Mouse (Mus musculus) heart, postnatal 10 days (tissue): ENCODE data around the gene Zfyve28. TPM values are rescaled to one million over a fixed set of nuclear protein-coding genes. Genes with fewer than 3 reads are reported as not detected.

Source experiments
- DNase-seq, 2 experiments: peaks; one replicate each; pipeline ENCODE4 v3.0.0; 2021
- intact Hi-C: fragments of 180-260 bp; cut with DNase I; formaldehyde crosslinking; loops from one replicate; pipeline ENCODE4 v1.15.1; 2025
- total RNA-seq, 2 experiments: library from RNA; stranded (reverse); gene quantifications; 2 replicates each; pipeline ENCODE4 v1.2.3; 2021

Gene Zfyve28
- total RNA-seq, 2 experiments from 2014 or later = 1.3 to 1.4 TPM

GRCm38 (mm10) chr5:34218672-34219071, 69.6 kb downstream of the Zfyve28 start:
- DNase-seq = no peak
- intact Hi-C loops = no loop called here

- intact Hi-C loops = no loop called here
- peak; percentile 48 to 59 for DNase-seq
These were observed 70.5 kb downstream of the Zfyve28 start for GRCm38 (mm10) chr5:34217756-34218155.

GRCm38 (mm10) chr5:34216025-34216424, 72.2 kb downstream of the Zfyve28 start:
- DNase-seq = no peak
- intact Hi-C loops = no loop called here

GRCm38 (mm10) chr5:34213659-34214058, 74.6 kb downstream of the Zfyve28 start:
- intact Hi-C loops = no loop called here
- DNase-seq = peak in 1 of 2 experiments; percentile 34

- DNase-seq = peak; percentile 83 to 89
- intact Hi-C loops = loop anchor here (1.0 kb wide), 1 partner anchor 45 kb away; no protein-coding TSS in a partner anchor
These were observed 78.0 kb downstream of the Zfyve28 start for GRCm38 (mm10) chr5:34210279-34210678.

- DNase-seq = no peak
- intact Hi-C loops = no loop called here
These were observed 80.7 kb downstream of the Zfyve28 start for GRCm38 (mm10) chr5:34207503-34207902.

GRCm38 (mm10) chr5:34205788-34206187, 82.5 kb downstream of the Zfyve28 start:
- peak in 1 of 2 experiments; percentile 37 for DNase-seq
- intact Hi-C loops = no loop called here

GRCm38 (mm10) chr5:34204911-34205310, 83.3 kb downstream of the Zfyve28 start:
- no peak for DNase-seq
- intact Hi-C loops = no loop called here

- no peak for DNase-seq
- intact Hi-C loops = no loop called here
These were observed 86.2 kb downstream of the Zfyve28 start for GRCm38 (mm10) chr5:34202006-34202405.

- DNase-seq = peak; percentile 48 to 56
- intact Hi-C loops = no loop called here
These were observed 86.9 kb downstream of the Zfyve28 start for GRCm38 (mm10) chr5:34201396-34201795.

GRCm38 (mm10) chr5:34198615-34199014, 89.6 kb downstream of the Zfyve28 start:
- DNase-seq = no peak
- intact Hi-C loops = no loop called here

GRCm38 (mm10) chr5:34197243-34197642, 91.0 kb downstream of the Zfyve28 start:
- no peak for DNase-seq
- intact Hi-C loops = no loop called here

- intact Hi-C loops = no loop called here
- DNase-seq = no peak
These were observed 91.8 kb downstream of the Zfyve28 start for GRCm38 (mm10) chr5:34196423-34196822.

- DNase-seq = no peak
- intact Hi-C loops = no loop called here
These were observed 92.5 kb downstream of the Zfyve28 start for GRCm38 (mm10) chr5:34195786-34196185.

- DNase-seq = no peak
- intact Hi-C loops = loop anchor here (5.0 kb wide), 1 partner anchor 98 kb away; no protein-coding TSS in a partner anchor
These were observed 93.1 kb downstream of the Zfyve28 start for GRCm38 (mm10) chr5:34194975-34195662.

- DNase-seq = no peak
- intact Hi-C loops = loop anchor here (5.0 kb wide), 1 partner anchor 97 kb away; no protein-coding TSS in a partner anchor
These were observed 93.8 kb downstream of the Zfyve28 start for GRCm38 (mm10) chr5:34194426-34194825.

- intact Hi-C loops = loop anchor here (2.0 to 5.0 kb wide), 2 partner anchors 51 to 95 kb away; no protein-coding TSS in a partner anchor
- no peak for DNase-seq
These were observed 96.4 kb downstream of the Zfyve28 start for GRCm38 (mm10) chr5:34191843-34192242.

GRCm38 (mm10) chr5:34191021-34191420, 97.2 kb downstream of the Zfyve28 start:
- DNase-seq = peak; percentile 72
- intact Hi-C loops = loop anchor here (2.0 to 5.0 kb wide), 2 partner anchors 50 to 94 kb away; no protein-coding TSS in a partner anchor

GRCm38 (mm10) chr5:34189521-34189920, 98.7 kb downstream of the Zfyve28 start:
- DNase-seq = no peak
- intact Hi-C loops = no loop called here

- intact Hi-C loops = no loop called here
- no peak for DNase-seq
These were observed 99.4 kb downstream of the Zfyve28 start for GRCm38 (mm10) chr5:34188856-34189255.

- DNase-seq = peak; percentile 99 to 100
- intact Hi-C loops = no loop called here
These were observed 100.5 kb downstream of the Zfyve28 start, which contains the start of gene Mxd4 for GRCm38 (mm10) chr5:34187601-34188316. TSS of gene Mxd4 (minus strand) at chr5:34187720.

GRCm38 (mm10) chr5:34186961-34187391, 101.3 kb downstream of the Zfyve28 start:
- intact Hi-C loops = no loop called here
- DNase-seq = peak; percentile 68 to 73
